Mouse (Mus musculus) erythroblast, embryonic 14.5 days (primary cell): ENCODE data around the gene Gnaz.

ENCODE experiments used
- GATA1 ChIP-seq: IDR thresholded peaks from 2 replicates; pipeline ENCODE4 v1.6.1; 2012; ENCODE audit warnings: low read length, inconsistent platforms, mixed read lengths
- TAL1 ChIP-seq: IDR thresholded peaks from 3 replicates; pipeline ENCODE4 v1.6.1; 2012; ENCODE audit warnings: low read length, inconsistent platforms, mixed read lengths

DNA sequence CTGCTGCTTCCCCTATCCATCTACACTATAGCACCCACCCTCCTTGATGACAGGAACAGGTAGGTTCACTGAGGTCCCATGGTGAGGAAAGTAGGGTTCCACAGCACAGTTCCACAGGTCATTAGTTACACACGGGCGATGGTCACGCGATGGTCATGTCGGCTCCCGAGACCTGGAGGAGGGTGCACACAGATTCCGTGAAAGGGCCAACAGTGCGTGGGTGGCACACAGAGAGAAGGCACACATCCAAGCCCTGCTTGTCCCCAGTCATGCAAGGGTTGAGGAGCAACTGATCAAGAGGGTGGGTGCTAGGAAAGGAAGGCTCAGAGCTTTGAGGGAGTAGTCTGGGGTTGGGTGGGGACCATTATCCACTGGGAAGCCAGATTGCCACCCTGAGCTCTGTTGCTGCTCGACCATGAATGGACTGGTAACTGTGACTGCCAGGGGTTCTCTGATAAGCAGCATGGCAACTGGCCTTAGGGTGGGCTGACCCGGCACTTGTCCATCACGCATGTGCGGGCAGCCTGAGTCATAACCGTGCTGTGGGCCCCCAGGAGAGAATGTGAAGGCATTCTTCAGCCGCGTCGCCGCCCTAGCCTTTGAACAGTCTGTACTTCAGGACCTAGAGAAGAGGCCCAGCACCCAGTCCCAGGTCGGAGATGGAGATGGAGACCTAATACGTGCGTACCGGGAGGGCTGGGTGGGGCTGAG is 84.5 kb downstream of the Gnaz start:
- no peak for TF ChIP-seq TAL1
- TF ChIP-seq GATA1, result no peak
